Mouse (Mus musculus): ENCODE data around the gene Cytl1.
A peak's percentile ranks its signal among the peaks of the same experiment; 100 is the strongest.

GRCm38 (mm10) chr5:37752027-37752967 is 17.0 kb downstream of the Cytl1 start:
- TF ChIP-seq POLR2A (IDR thresholded peaks at IDR 0.05; ENCODE audit: insufficient read depth, low read depth, low read length) (no peak), CTCF (IDR thresholded peaks at IDR 0.05) (peak; percentile 78)

Measured in heart, adult 2 months (tissue).